Mouse (Mus musculus) megakaryocyte-erythroid progenitor cell, adult 5-6 weeks (primary cell): Measurements from ENCODE around the gene Mapkbp1. TPM values are rescaled to one million over a fixed set of nuclear protein-coding genes. Genes with fewer than 3 reads are reported as not detected.

Experiments
- ATAC-seq: replicated peaks from 2 replicates; pipeline ENCODE4 v1.8.0; 2016; ENCODE audit warnings: mild to moderate bottlenecking, inconsistent platforms; ENCODE audit not compliant: severe bottlenecking, poor library complexity, low FRiP score, low TSS enrichment
- total RNA-seq, 2 experiments: library from RNA; stranded (forward) in 1 of 2; stranded (reverse) in 1 of 2; fragments of 200-1000, 215-1000 nt in 1 of 2; fragments of >200 nt in 1 of 2; fragmentation: Nextera tagmentation in 1 of 2; gene quantifications; 2 replicates each; pipeline ENCODE4 v1.2.3; 2014 to 2017

Gene Mapkbp1
- total RNA-seq, 2 experiments from 2014 or later, result 2.8 to 5.0 TPM

GRCm38 (mm10) chr2:120046486-120047310, 74.2 kb downstream of the Mapkbp1 start:
- ATAC-seq, result no peak

DNA sequence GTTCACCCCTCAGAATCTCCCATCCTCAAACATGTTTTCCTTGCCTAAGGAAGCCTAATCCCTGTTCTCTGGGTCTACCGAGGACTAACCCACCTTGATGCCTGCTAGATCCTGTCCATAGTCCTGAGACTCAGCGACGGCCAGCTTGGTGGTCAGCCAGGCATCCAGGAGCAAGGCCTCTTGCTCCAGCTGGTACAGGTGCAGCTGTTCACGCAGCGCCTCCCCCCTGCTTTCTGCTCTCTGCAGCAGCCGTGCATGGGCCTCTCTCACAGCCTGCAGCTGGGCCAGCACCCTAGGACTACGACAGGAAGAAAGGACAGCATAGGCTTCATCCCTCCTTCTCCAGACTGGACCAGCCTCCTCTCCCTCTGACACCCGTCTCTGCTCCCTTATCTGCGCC, 75.7 kb downstream of the Mapkbp1 start:
- ATAC-seq, result no peak

GRCm38 (mm10) chr2:120049632-120050274, 77.3 kb downstream of the Mapkbp1 start:
- ATAC-seq, result 0 out of 2 replicates have a peak, but pooled peaks have one; percentile 56

DNA sequence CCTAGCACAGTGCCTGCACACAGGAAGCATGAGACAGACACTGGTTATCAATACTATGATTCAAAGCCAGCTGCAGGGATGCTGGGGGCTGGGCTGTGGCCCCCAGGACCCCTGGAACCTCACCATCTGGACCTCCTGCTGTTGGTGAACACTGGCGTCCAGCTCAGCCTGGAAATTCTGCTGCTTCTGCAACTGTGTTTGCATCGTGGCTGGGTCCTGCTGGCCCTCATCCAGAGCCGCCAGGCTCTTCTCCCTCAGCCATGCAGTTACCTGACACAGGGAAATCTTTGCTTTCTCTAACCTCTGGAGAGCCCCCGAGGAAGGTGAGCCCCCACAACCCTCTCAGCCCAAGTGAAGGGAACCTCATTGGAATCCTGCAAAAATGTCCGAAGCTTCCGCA, 78.9 kb downstream of the Mapkbp1 start:
- ATAC-seq, result no peak

GRCm38 (mm10) chr2:120054771-120055552, 82.5 kb downstream of the Mapkbp1 start:
- no peak for ATAC-seq

GRCm38 (mm10) chr2:120055923-120056322, 83.4 kb downstream of the Mapkbp1 start:
- no peak for ATAC-seq

GRCm38 (mm10) chr2:120058818-120059217, 86.3 kb downstream of the Mapkbp1 start:
- ATAC-seq, result no peak

DNA sequence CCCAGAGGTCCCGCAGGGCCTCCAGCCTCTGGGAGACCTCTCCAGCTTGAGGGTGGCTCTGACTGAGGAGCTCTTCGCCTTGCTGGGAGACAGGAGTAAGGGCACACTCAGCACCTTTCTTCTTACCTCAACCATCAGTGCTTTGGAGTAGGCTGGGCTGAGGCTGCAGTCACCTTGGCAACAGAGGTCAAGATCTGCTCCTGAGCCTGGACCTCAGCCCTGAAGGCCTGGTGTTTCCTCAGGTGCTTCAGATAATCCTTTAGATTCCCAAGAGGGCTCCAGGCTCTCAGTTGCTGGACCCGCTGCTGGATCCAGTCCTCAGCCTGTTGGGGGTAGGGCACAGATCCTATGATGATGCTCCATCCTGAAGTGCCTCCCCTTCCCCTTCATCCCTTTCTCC, 87.0 kb downstream of the Mapkbp1 start:
- no peak for ATAC-seq

- ATAC-seq, result no peak
Measured at GRCm38 (mm10) chr2:120060190-120060589, 87.7 kb downstream of the Mapkbp1 start.

- ATAC-seq, result no peak
Measured at GRCm38 (mm10) chr2:120060651-120061050, 88.2 kb downstream of the Mapkbp1 start.

DNA sequence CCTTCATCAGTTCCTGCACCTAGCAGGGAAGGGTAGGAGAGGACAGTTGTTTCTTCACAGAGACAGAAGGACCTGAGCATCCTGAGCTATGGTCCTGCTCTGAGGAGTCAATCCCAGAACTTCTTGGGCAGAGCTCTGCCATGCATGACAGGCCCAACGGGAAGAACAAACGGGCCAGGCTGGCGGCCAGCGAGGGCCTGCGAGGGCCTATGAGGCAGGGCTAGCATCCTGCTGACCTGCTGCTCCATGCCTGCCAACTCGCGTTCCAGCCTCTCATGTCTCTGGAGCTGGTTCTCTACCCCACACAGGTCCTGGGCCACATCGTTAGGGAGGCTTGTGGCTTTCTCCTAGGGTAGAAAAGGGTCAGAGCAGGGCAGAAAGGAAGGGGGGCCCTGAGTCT, 89.7 kb downstream of the Mapkbp1 start:
- no peak for ATAC-seq

- ATAC-seq, result no peak
Measured at GRCm38 (mm10) chr2:120064639-120065038, 92.1 kb downstream of the Mapkbp1 start.

DNA sequence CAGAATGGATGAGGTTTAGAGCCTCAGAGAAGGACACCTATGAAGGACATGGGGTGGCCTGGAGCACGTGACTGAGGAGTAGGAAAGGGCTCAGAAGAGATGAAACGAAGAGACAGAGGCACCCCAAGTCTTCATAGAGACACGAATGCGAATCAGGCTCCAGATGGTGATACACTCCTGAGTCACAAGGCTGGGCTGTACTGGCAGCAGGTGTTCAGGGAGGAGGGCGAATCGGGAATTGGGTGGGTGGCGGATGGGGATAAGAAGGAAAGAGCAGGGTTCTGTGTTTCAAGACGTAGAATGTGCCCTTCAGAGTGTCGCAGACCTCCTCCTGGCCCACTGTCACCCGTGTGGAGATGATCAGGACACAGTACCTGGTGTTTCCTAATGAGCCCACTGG, 92.7 kb downstream of the Mapkbp1 start:
- no peak for ATAC-seq

- ATAC-seq, result no peak
Measured at GRCm38 (mm10) chr2:120066224-120066623, 93.7 kb downstream of the Mapkbp1 start.

DNA sequence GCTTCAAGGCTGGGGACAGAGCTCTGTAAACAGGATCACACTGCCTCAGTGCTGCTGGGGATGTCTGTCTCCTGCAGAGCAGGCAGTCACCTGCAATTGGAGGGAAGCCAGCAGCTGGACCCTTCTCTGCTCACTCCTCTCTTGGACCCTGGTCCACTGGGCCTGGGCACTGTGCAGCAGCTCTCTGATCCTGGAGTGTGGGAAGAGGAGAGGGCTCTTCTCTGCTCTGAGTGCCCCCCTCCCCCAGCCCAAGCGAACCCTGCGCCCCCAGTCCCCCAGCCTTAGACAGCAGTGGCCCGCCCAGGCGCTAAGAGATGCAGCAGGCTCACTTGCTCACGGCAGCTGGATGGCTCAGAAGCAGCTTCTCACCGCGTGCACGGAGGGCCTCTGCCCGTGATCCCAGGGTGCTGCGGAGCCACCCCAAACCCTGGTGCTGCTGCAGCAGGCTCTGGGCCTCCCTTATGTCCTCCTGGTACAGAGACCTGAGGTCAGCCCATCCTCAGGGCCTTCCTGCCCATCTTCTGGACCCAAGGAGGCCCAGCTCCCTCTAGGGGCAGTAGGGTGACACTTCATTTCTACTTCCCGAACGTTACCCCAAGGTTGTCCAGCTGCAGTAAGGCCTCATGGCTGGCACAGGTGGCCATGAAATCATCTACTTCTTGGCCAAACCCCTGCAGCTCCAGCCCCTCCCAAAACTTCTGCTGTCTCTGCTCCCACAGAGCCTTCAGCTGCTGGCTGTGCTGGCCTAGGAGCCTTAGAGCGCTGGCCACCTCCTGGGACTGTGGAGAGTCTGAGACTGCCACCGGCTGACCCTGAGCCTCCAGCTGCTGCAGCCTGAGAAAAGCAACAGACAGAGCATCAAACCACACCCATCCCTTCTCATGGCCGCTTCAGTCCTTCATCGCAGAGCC, 96.3 kb downstream of the Mapkbp1 start:
- peak; percentile 66 for ATAC-seq

DNA sequence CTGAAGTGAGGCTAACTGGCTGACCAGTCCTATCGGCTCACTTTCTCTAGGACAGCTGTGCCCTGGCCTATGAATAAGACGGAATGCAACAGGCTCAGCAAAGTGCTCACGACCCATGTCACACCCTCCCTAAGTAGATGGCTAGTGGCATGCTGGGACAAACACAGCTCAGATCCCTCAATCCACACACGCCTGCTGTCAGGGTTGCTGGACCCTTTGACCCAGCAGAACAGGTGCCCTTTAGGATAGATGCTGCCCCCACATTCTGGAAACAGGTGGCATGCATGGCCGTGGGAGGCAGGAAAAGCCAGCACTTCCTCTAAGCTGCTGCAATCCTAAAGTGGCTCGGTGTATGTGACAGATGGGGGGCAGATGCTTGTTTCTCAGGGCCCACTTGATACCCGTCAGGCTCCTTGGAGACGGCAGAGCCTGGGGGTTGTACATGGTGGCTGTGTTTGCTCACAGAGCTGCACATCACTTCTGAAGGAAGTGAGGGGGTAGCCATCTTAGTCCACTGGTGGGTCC, 97.0 kb downstream of the Mapkbp1 start:
- no peak for ATAC-seq

DNA sequence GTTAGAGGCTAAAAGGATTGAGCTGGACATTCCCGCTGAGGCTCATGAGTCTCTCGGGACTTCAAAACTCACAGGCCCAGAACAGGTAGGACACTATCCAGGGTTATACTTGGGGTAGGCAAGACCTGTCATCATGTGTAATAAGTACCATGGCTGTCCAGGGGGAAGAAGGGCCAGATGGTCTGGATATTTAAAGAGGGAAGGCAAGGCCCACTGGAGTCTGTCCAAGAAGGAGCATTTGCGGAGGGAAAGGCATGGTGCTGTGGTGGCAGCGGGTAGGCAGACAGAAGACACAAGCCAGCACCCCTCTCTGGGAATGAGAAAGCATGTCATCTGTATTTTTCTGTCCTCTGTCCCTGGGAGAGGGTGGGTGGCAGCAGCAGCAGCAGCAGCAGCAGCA, 101.6 kb downstream of the Mapkbp1 start:
- no peak for ATAC-seq

DNA sequence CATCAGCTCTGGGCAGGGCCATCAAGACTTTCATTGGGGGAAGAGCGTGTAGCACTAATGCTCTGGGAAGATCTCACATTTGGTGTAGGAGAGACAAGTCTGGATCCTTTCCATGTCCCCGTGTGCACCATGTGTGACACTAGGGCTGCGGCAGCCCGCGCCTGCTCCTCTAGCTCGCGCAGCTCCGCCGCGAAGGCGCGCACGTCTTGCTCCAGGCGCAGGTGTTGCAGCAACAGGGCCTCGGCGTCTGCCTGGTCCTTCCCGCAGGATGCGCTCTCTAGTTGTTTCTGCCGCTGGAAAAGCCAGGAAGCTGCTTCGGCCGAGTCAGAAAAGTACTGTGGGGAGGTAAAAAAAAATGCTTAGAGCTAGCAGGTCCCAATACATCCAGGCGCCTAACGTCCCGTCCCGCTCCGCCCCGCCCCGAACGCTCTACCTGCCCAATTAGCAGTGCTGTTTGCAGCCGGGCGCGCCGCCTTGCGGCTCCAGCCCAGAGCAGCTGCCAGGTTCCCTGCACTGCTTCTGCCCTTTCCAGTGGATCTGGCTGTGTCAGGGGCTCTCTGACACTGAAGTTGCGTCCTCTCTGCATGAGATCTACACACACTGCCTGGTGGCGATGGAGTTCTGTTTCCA, 103.7 kb downstream of the Mapkbp1 start:
- ATAC-seq, result peak; percentile 84
